Mouse (Mus musculus): ENCODE results near the gene Wdr19.

Wdr19 gene

GRCm38 (mm10) chr5:65305516-65305915, 106.0 kb downstream of the Wdr19 start:
- DNase-seq = no peak

DNA sequence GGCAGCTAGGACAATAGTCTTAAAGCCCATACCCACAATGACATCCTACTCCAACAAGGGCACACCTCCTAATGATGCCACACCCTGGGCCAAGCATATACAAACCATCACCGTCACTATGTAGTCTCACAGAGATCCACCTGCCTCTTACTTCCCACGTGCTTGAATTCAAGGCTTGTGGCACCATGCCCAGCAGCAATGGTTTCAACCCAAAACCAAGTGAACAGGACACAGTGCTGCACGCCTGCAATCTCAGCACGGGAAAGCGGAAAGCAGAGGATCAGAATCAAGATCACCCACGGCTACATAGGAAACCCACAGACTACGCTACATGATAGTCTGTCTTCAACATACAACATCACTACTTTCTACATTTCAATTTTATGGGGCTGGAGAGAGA, 108.7 kb downstream of the Wdr19 start:
- DNase-seq = no peak

DNA sequence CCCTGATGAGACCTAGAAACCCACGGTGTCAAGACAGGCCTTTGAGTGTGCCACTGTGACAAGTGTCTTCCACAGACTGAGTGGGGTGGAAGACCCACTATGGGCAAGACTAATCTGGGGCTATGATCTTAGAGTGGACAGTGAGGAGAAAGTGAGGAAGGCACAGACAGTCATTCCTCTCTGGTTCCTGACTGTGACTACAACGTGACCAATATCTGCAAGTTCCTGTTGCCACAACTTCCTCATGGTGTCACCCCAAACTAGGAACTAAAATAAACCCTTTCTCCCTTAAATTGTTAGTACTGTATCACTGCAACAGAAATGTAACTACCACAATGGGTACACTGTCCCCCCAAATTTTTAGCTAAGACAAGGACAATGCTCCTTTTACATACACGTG, 109.4 kb downstream of the Wdr19 start:
- DNase-seq = no peak

All from right cerebral cortex, postnatal 4 days (tissue).